Mouse (Mus musculus) forebrain, embryonic 16.5 days (tissue): ENCODE measurements around the gene Mid1. TPM values are rescaled to one million over a fixed set of nuclear protein-coding genes. Genes with fewer than 3 reads are reported as not detected.
"Not testable (repeated sequence)": the region's sequence is repeated elsewhere in the genome, so short reads cannot be mapped to it uniquely, and the experiment has no call there.

Source experiments
- ATAC-seq: fragments of 200-750 bp; cut with Nextera tagmentation; 2 replicates; pipeline ENCODE4 v1.8.0; 2017; ENCODE audit warnings: mild to moderate bottlenecking, moderate library complexity
- H3K27ac ChIP-seq: fragments of 300-500 bp; sonication (generic); 2 replicates; pipeline ENCODE4 v1.5.1; 2014; ENCODE audit warnings: low read length, control low read depth
- H3K27me3 ChIP-seq: fragments of 300-500 bp; sonication (generic); replicated peaks from 2 replicates; pipeline ENCODE4 v1.6.1; 2014; ENCODE audit warnings: low read length; ENCODE audit not compliant: control insufficient read depth, insufficient read depth
- H3K36me3 ChIP-seq: fragments of 300-500 bp; sonication (generic); 2 replicates; pipeline ENCODE4 v1.6.1; 2014; ENCODE audit not compliant: control insufficient read depth, insufficient read depth
- H3K4me1 ChIP-seq: fragments of 300-500 bp; sonication (generic); replicated peaks from 2 replicates; pipeline ENCODE4 v1.6.1; 2014; ENCODE audit warnings: low read length; ENCODE audit not compliant: control insufficient read depth, insufficient read depth
- H3K4me2 ChIP-seq: fragments of 300-500 bp; sonication (generic); 2 replicates; pipeline ENCODE4 v1.6.1; 2014; ENCODE audit warnings: mild to moderate bottlenecking, low read length, control low read depth
- H3K4me3 ChIP-seq: fragments of 300-500 bp; sonication (generic); replicated peaks from 2 replicates; pipeline ENCODE4 v1.5.1; 2014; ENCODE audit warnings: mild to moderate bottlenecking, low read length, control low read depth
- H3K9ac ChIP-seq: fragments of 300-500 bp; sonication (generic); replicated peaks from 2 replicates; pipeline ENCODE4 v1.6.1; 2014; ENCODE audit warnings: low read depth, low read length, control low read depth
- H3K9me3 ChIP-seq: fragments of 300-500 bp; sonication (generic); 2 replicates; pipeline ENCODE4 v1.6.1; 2016; ENCODE audit warnings: low read length; ENCODE audit not compliant: control insufficient read depth
- WGBS: fragments of 180-500 bp; shearing (Covaris S2); extraction: QIAGEN DNeasy Blood & Tissue Kit; methylation state at CpG from one replicate; pipeline ENCODE4 v1.1.7; 2014; 5-methylcytosine and 5-hydroxymethylcytosine counted together
- polyA plus RNA-seq: library from polyadenylated mRNA; unstranded; fragments of >200 nt; fragmentation: Nextera tagmentation; extraction: Ambion mirVana; gene quantifications from 2 replicates; pipeline ENCODE4 v1.2.1, GENCODE M21; 2015

Gene Mid1
- polyA plus RNA-seq, 1 experiment from 2014 or later: 10.0 TPM

DNA sequence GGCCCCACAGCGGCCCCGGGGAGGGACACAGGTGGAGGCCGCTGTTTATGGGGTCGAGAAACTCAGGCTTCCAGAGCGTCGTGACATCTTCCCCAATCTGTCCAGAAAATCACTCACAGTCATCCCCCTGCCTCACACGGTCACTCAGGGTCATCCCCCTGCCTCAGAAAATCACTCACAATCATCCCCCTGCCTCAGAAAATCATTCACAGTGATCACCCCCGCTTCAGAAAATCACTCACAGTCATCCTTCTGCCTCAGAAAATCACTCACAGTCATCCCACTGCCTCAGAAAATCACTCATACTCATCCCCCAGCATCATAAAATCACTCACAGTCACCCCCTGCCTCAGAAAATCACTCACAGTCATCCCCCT, 304.2 kb downstream of the Mid1 start:
- H3K4me2 ChIP-seq, H3K4me3 ChIP-seq, H3K27me3 ChIP-seq, H3K4me1 ChIP-seq, H3K27ac ChIP-seq, ATAC-seq, H3K9ac ChIP-seq: not testable (repeated sequence)
- Histone ChIP-seq H3K9me3 (peaks cover 33% of the 10 kb centered on the region), H3K36me3 (peaks cover 30% of the 10 kb centered on the region)
- WGBS: 89% methylated on average over 8 of the region's 8 CpGs

DNA sequence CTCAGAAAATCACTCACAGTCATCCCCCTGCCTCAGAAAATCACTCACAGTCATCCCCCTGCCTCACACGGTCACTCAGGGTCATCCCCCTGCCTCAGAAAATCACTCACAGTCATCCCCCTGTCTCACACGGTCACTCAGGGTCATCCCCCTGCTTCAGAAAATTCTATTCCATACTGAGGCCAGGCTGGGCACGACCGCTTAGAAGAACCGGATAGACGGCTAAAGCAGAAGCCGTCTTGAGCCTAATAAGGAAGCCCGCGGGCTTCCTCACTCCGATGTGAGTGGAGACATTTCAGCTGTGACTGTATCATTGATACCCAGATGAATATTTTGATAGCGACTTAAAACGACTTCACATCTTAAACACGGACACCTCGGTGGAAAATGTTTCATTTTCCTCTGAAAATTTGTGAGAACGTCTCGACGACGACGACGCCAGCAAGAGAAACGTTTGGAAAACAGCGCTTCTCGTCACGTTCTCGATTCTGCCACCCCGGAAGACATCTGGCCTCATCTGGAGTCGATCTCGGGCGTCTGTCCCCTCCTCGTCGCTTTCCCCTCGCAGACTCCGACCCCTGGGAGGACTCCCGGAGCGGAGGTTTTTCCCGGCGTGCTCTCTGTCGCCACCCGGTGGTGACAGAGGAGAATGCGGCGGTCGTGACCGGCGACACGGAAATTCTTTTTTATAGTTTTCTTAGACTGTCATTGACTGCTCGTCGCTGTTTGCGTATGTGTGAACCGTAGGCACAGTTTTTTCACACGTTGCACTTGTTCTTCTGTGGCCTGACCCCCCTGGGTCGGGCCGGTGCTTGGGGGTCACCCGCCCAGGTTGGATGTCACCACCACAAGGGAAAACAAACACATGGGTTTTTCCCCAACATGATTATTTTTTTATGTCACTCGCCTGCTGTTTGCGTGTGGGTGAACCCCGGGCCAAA, 305.0 kb downstream of the Mid1 start:
- peaks cover 30% of the 10 kb centered on the region for H3K9me3 ChIP-seq
- not testable (repeated sequence) for H3K4me2 ChIP-seq, H3K4me1 ChIP-seq, H3K27me3 ChIP-seq, H3K9ac ChIP-seq, H3K4me3 ChIP-seq, ATAC-seq, H3K27ac ChIP-seq
- peaks cover 26% of the 10 kb centered on the region for H3K36me3 ChIP-seq
- WGBS: 75% methylated on average over 56 of the region's 56 CpGs

DNA sequence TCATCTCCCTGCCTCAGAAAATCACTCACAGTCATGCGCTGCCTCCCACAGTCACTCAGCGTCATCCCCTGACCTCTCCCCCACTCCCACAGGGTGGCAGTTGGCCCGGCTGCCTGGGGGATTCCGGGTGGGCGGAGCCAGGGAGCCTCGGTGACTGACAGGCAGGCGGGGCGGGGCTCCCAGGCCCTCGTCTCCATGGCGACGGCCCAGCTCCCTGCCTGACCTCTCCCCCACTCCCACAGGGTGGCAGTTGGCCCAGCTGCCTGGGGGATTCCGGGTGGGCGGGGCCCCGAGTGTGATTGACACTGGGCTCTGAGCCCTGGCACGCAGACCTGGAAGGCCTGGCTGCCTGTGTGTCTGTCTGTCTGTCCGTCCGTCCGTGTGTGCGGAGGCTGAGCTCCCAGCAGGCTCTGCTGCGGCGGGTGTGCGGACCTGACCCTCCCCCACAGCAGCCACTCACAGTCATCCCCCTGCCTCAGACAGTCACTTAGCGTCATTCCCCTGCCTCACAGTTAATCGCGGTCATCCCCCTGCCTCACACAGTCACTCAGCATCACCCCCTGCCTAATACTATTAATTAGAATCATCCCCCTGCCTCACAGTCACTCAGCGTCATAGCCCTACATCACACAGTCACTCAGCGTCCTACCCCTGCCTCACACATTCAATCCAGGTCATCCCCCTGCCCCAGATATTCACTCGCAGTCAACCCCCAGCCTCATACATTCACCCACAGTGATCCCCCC, 306.3 kb downstream of the Mid1 start:
- peak overlapping the region; percentile 20 for H3K4me3 ChIP-seq
- not testable (repeated sequence) for H3K4me1 ChIP-seq, H3K27ac ChIP-seq, H3K27me3 ChIP-seq, H3K9ac ChIP-seq, H3K4me2 ChIP-seq
- WGBS: 9% methylated on average over 12 of the region's 28 CpGs
- H3K9me3 ChIP-seq: peaks cover 29% of the 10 kb centered on the region
- peak; percentile 2; the same call in 1 of the 2 replicates for ATAC-seq
- H3K36me3 ChIP-seq: peaks cover 21% of the 10 kb centered on the region

DNA sequence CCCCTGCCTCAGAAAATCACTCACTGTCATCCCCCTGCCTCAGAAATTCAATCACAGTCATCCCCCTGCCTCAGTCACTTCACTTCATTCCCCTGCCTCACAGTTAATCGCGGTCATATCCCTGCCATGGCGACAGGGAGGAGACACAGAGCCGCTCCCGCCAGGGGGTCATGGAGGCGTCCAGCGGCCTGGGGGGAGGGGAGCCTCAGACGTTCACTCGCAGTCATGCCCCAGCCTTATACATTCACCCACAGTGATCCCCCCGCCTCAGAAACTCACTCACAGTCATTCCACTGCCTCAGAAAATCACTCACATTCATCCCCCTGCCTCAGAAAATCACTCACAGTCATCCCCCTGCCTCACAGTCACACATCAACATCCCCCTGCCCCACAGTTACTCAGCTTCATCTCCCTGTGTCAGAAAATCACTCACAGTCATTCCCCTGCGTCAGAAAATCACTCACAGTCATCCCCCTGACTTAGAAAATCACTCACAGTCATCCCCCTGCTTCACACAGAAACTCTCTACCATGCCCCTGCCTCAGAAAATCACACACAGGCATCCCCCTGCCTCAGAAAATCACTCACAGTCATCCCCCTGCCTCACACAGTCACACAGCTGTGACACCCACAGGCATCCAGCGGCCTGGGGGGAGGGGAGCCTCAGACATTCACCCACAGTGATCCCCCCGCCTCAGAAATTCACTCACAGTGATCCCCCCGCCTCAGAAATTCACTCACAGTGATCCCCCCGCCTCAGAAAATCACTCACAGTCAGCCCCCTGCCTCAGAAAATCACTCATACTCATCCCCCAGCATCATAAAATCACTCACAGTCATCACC, 307.3 kb downstream of the Mid1 start:
- not testable (repeated sequence) for H3K27me3 ChIP-seq, H3K4me2 ChIP-seq, ATAC-seq, H3K9ac ChIP-seq, H3K4me3 ChIP-seq, H3K4me1 ChIP-seq, H3K27ac ChIP-seq
- H3K9me3 ChIP-seq: peaks cover 29% of the 10 kb centered on the region
- peaks cover 21% of the 10 kb centered on the region for H3K36me3 ChIP-seq
- WGBS: 11% methylated on average over 9 of the region's 15 CpGs

DNA sequence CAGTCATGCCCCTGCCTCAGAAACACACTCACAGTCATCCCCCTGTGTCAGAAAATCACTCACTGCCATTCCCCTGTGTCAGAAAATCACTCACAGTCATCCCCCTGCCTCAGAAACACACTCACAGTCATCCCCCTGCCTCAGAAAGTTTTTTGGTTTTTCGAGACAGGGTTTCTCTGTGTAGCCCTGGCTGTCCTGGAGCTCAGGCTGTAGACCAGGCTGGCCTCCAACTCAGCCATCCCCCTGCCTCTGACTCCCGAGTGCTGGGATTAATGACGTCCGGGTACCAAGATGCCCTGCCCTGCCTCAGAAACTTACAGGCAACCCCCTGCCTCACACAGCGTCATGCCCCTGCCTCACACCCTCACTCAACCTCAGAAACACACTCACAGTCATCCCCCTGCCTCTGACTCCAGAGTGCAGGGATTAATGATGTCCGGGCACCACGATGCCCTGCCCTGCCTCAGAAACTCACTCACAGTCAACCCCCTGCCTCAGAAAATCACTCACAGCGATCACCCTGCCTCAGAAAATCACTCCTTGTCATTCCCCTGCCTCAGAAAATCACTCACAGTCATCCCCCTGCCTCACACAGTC, 308.1 kb downstream of the Mid1 start:
- H3K9ac ChIP-seq, H3K4me1 ChIP-seq, H3K4me3 ChIP-seq, H3K4me2 ChIP-seq, ATAC-seq, H3K27ac ChIP-seq, H3K27me3 ChIP-seq: not testable (repeated sequence)
- 0% methylated on average over 1 of the region's 8 CpGs for WGBS
- Histone ChIP-seq H3K9me3 (peaks cover 25% of the 10 kb centered on the region), H3K36me3 (peaks cover 17% of the 10 kb centered on the region)

DNA sequence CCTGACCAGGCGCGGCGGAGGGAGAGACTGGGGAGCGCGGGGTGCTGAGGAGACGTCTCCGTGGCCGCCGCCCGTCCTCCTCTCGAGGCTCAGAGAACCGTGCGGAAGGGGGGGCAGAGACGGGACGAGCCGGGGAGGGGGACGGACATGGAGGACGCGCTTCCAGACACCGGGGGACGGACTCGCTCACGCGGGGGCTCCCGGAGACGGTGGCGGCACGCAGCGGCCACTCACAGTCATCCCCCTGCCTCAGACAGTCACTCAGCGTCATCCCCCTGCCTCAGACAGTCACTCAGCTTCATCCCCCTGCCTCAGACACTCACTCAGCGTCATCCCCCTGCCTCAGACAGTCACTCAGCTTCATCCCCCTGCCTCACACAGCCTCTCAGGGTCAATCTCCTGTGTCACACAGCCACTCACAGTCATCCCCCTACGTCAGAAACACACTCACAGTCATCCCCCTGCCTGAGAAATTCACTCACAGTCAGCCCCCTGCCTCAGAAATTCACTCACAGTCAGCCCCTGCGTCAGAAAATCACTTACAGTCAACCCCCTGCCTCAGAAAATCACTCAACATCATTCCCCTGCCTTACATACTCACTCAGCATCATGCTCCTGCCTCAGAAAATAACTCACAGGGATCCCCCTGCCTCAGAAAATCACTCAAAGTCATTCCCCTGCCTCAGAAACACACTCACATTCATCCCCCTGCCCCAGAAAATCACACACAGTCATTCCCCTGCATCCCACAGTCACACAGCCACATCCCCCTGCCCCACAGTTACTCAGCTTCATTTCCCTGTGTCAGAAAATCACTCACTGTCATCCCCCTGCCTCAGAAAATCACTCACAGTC, 309.2 kb downstream of the Mid1 start:
- H3K4me1 ChIP-seq, H3K36me3 ChIP-seq, H3K4me2 ChIP-seq, H3K27me3 ChIP-seq, H3K27ac ChIP-seq, ATAC-seq, H3K9ac ChIP-seq, H3K4me3 ChIP-seq: not testable (repeated sequence)
- H3K9me3 ChIP-seq: peaks cover 16% of the 10 kb centered on the region
- no CpG with 5 or more reads among the region's 33 CpGs for WGBS

DNA sequence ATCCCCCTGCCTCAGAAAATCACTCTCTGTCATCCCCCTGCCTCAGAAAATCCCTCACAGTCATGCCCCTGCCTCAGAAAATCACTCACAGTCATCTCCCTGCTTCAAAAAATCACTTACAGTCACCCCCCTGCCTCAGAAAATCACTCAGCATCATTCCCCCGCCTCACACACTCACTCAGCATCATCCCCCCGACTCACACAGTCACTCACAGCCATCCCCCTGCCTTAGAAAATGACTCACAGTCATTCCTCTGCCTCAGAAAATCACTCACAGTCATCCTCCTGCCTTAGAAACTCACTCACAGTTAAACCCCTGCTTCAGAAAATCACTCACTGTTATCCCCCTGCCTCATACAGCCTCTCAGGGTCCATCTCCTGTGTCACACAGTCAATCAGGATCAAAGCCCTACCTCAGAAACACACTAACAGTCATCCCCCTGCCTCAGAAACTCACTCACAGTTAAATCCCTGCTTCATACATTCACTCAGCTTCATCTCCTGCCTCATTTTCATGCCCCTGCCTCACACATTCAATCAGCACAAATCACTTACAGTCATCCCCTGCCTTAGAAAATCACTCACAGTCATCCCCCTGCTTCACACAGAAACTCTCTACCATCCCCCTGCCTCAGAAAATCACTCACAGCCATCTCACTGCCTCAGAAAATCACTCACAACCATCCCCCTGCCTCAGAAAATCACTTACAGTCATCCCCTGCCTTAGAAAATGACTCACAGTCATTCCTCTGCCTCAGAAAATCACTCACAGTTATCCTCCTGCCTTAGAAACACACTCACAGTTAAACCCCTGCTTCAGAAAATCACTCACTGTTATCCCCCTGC, 310.1 kb downstream of the Mid1 start:
- H3K27me3 ChIP-seq, H3K27ac ChIP-seq, H3K9me3 ChIP-seq, H3K4me2 ChIP-seq, H3K9ac ChIP-seq, H3K36me3 ChIP-seq, H3K4me1 ChIP-seq, ATAC-seq, H3K4me3 ChIP-seq: not testable (repeated sequence)
- 26% methylated on average over 2 of the region's 2 CpGs for WGBS
